Mouse (Mus musculus): ENCODE data around the gene Sfxn5. TPM values are rescaled to one million over a fixed set of nuclear protein-coding genes. Genes with fewer than 3 reads are reported as not detected.
A peak's percentile ranks its signal among the peaks of the same experiment; 100 is the strongest.

Gene Sfxn5
- polyA plus RNA-seq, 1 experiment: 23.6 TPM

DNA sequence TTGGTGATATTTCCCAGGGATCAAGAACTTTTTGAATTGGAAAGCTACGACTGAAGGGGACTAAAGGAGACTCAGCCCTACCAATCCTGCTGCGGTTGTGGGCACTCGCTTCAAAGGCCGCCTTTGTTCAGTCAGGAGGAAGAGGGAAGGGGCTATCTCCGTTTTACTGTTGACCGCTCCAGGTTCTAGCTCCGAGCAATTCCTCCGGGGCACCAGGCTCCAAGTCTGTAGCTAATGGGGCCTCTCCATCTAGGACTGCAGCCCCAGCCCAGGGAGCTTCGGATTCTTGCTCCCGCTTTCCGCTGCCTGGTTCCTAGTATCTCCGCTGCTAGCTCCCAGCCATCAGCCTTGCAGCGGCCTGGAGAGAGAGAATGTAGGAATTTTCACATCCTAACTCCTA, 142.6 kb downstream of the Sfxn5 start:
- 0 out of 2 replicates have a peak, but pooled peaks cover 3% of the 10 kb centered on the region for H3K4me1 ChIP-seq (ENCODE audit: control insufficient read depth, insufficient read depth, low read length)
- peak overlapping the region; percentile 28 for H3K4me3 ChIP-seq (ENCODE audit: insufficient read depth, low read depth, low read length)
- no peaks in the 10 kb centered on the region for H3K36me3 ChIP-seq (ENCODE audit: control insufficient read depth, insufficient read depth, low read length)
- TF ChIP-seq CTCF (conservative IDR thresholded peaks at IDR 0.05; ENCODE audit: insufficient read depth, insufficient read length, low read depth, low read length): no peak
- no peak for TF ChIP-seq POLR2A (IDR thresholded peaks at IDR 0.05; ENCODE audit: low read depth, low read length)
- WGBS: 33% methylated on average over 13 of the region's 13 CpGs
- no peaks in the 10 kb centered on the region for H3K27me3 ChIP-seq (replicated peaks; ENCODE audit: control insufficient read depth, insufficient read depth, low read length)
- peak overlapping the region; percentile 12; the same call in 1 of the 2 replicates for H3K27ac ChIP-seq (ENCODE audit: insufficient read depth, low read depth, low read length)
- no peak for DNase-seq

DNA sequence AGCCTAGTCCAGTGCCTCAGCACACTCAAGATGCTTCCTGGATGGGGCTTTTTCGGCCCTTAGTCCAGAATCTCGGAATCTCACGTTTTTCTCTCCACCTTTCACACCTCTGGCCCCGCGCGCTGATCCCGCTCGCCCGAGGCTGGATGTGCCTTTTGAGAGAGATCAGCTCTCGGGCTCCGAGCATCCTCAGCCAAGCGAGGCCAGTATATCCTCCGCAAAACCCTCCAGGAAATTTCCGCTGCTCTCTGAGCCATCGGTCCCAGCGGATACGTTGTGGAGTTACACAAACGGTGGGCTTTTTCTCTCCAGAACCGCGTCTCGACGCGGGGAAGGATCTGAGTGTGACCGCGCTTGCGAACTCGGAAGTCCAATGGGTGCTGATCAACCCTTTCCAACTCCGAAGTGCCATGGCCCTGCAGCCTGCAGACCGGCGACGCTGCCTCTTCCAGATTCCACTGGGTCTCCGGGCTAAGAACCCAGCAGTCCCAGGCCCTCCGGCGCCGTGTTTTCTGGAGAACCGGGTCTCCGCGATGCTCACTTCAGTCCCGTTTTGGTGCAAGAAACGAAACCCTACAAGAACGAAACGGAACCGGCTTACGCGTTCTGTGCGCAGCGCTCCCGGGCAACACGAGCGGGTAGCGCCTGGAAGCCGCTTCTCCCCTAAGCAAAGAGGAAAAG, 143.2 kb downstream of the Sfxn5 start:
- Histone ChIP-seq H3K4me1 (ENCODE audit: control insufficient read depth, insufficient read depth, low read length) (0 out of 2 replicates have a peak, but pooled peaks cover 3% of the 10 kb centered on the region), H3K4me3 (ENCODE audit: insufficient read depth, low read depth, low read length) (peak overlapping the region; percentile 28), H3K27me3 (replicated peaks; ENCODE audit: control insufficient read depth, insufficient read depth, low read length) (no peaks in the 10 kb centered on the region), H3K27ac (ENCODE audit: insufficient read depth, low read depth, low read length) (no peak overlapping the region; the same call in 1 of the 2 replicates), H3K36me3 (ENCODE audit: control insufficient read depth, insufficient read depth, low read length) (no peaks in the 10 kb centered on the region)
- no peak for DNase-seq
- 24% methylated on average over 52 of the region's 52 CpGs for WGBS
- TF ChIP-seq CTCF (conservative IDR thresholded peaks at IDR 0.05; ENCODE audit: insufficient read depth, insufficient read length, low read depth, low read length) (no peak), POLR2A (IDR thresholded peaks at IDR 0.05; ENCODE audit: low read depth, low read length) (no peak)

DNA sequence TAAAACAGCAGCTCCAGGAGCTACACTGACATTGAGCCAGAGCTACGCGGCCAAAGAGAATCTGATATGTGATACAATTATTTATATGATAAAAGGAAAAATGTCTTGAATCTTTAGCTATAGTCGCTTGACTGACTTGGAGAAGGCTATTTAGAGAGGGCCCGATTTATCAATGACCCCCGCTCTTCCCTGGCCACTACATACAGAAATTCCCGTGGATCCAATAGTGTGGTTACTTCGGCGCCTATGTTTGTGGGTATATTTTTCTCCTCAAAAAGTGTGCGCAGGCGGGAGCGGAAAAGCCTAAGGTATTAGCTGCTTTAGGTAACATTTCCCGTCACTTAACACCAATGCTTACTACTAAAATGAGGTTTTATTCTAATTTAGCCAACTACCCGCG, 143.9 kb downstream of the Sfxn5 start:
- TF ChIP-seq POLR2A (IDR thresholded peaks at IDR 0.05; ENCODE audit: low read depth, low read length): no peak
- TF ChIP-seq CTCF (conservative IDR thresholded peaks at IDR 0.05; ENCODE audit: insufficient read depth, insufficient read length, low read depth, low read length): no peak
- no peak overlapping the region for H3K27ac ChIP-seq (ENCODE audit: insufficient read depth, low read depth, low read length)
- peak overlapping the region; percentile 28 for H3K4me3 ChIP-seq (ENCODE audit: insufficient read depth, low read depth, low read length)
- no peaks in the 10 kb centered on the region for H3K36me3 ChIP-seq (ENCODE audit: control insufficient read depth, insufficient read depth, low read length)
- no peak for DNase-seq
- H3K4me1 ChIP-seq (ENCODE audit: control insufficient read depth, insufficient read depth, low read length): 0 out of 2 replicates have a peak, but pooled peaks cover 3% of the 10 kb centered on the region
- H3K27me3 ChIP-seq (replicated peaks; ENCODE audit: control insufficient read depth, insufficient read depth, low read length): no peaks in the 10 kb centered on the region
- WGBS: 25% methylated on average over 14 of the region's 14 CpGs

DNA sequence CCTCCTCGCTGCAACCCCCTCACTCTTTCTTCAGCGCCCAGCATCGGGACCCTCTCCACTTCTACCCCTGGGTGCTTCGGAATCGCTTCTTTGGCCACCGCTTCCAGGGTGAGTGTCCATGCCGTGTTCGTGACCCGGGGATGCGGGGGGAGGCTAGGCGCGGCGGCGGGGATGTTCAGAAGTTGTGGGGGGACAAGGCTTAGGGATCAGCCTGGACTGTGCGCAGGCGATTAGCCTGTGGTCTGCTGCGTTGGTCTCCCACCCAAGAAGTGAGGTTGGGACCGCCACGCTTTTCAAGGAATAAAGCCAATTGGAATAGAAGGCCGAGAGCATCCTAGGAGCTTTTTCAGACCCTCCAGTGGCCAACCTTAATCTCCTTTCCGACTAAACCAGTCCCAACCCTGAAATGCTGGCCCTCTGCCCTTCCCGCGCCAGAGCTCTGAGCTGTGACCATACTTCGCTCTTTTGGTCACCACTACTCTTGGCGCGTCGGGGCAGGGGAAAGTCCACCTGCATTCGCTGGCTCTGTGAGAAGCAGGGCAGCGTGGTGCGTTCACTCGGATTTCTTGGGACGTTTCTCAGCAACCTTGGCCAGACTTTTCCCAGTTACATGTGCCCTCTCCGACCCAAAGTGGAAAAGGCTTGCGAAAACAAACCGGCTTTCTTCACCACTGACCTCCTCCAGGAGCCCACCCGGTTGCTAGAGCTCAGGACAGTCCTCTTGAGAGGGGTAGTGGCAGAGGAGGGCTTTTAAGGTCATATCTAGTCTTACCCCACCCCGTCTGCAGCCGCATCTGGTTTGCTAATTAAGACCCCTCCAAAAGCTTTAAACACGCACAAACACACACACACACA, 144.7 kb downstream of the Sfxn5 start:
- Histone ChIP-seq H3K36me3 (ENCODE audit: control insufficient read depth, insufficient read depth, low read length) (no peaks in the 10 kb centered on the region), H3K27ac (ENCODE audit: insufficient read depth, low read depth, low read length) (peak overlapping the region; percentile 29), H3K4me3 (ENCODE audit: insufficient read depth, low read depth, low read length) (peak overlapping the region; percentile 61), H3K4me1 (ENCODE audit: control insufficient read depth, insufficient read depth, low read length) (0 out of 2 replicates have a peak, but pooled peaks cover 3% of the 10 kb centered on the region), H3K27me3 (replicated peaks; ENCODE audit: control insufficient read depth, insufficient read depth, low read length) (no peaks in the 10 kb centered on the region)
- peak; percentile 92 for DNase-seq
- TF ChIP-seq POLR2A (IDR thresholded peaks at IDR 0.05; ENCODE audit: low read depth, low read length): no peak
- TF ChIP-seq CTCF (conservative IDR thresholded peaks at IDR 0.05; ENCODE audit: insufficient read depth, insufficient read length, low read depth, low read length): no peak
- 3% methylated on average over 39 of the region's 39 CpGs for WGBS

DNA sequence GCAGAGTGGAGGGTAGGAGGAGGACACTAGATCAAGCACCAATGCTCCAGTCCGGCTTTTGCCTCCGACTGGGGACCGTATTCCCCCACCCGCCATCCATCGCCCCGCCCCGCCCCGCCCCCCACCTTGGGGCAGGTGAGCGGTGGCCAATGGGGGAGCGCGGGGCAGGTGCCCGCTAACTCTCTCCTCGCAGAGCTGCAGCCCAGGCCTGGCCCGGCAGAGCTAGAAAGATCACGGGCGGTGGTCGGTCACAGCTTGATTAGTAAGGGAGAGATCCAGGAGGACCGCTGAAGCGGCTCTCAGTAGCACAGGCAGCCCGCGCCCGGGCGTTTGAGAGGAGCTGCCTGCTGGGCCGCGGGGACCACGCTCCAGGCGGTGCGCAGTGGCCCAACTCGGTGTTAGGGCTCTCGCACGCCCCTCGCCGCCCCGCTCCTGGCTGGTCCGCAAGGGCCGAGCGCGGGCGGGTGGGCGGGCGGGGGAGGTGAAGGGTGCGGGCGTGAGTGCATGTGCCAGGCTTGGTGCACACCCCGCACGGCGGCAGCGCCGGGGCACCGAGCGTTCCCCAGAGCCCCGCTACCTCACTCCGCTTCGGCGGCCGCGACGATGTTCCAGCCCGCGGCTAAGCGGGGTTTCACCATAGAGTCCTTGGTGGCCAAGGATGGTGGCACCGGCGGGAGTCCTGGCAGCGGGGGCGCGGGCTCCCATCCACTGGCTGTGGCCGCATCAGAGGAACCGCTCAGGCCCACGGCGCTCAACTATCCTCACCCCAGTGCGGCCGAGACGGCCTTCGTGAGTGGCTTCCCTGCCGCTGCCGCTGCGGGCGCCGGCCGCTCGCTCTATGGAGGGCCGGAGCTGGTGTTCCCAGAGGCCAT, 145.6 kb downstream of the Sfxn5 start, which contains the start of gene Emx1:
Gene Emx1 (plus strand): TSS at position 99 of the 872 bp plus-strand sequence.
- Histone ChIP-seq H3K4me1 (ENCODE audit: control insufficient read depth, insufficient read depth, low read length) (0 out of 2 replicates have a peak, but pooled peaks cover 3% of the 10 kb centered on the region), H3K36me3 (ENCODE audit: control insufficient read depth, insufficient read depth, low read length) (no peaks in the 10 kb centered on the region), H3K27me3 (replicated peaks; ENCODE audit: control insufficient read depth, insufficient read depth, low read length) (no peaks in the 10 kb centered on the region), H3K27ac (ENCODE audit: insufficient read depth, low read depth, low read length) (peak within 1 kb of the TSS; percentile 29), H3K4me3 (ENCODE audit: insufficient read depth, low read depth, low read length) (peak within 1 kb of the TSS; percentile 61)
- WGBS: under 1% methylated on average over 80 of the region's 81 CpGs
- TF ChIP-seq POLR2A (IDR thresholded peaks at IDR 0.05; ENCODE audit: low read depth, low read length): no peak
- no peak for TF ChIP-seq CTCF (conservative IDR thresholded peaks at IDR 0.05; ENCODE audit: insufficient read depth, insufficient read length, low read depth, low read length)
- DNase-seq: peak; percentile 92

DNA sequence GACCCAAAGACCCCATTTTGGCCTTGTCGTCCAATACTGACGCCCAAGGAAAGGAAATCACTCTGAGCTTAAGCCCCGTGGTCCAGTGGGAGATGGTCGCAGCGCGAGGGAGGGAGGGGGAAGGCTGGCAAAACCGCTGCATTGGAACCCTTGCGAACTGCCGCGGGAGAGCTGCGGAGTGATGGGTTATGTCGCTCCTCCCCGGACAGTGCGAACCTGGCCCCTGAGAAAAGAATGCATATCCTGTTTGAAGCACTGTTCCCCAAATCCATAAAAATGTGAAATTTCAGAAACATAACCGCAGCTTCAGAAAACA, 146.5 kb downstream of the Sfxn5 start:
- Histone ChIP-seq H3K4me1 (ENCODE audit: control insufficient read depth, insufficient read depth, low read length) (0 out of 2 replicates have a peak, but pooled peaks cover 3% of the 10 kb centered on the region), H3K36me3 (ENCODE audit: control insufficient read depth, insufficient read depth, low read length) (no peaks in the 10 kb centered on the region), H3K4me3 (ENCODE audit: insufficient read depth, low read depth, low read length) (no peak overlapping the region), H3K27ac (ENCODE audit: insufficient read depth, low read depth, low read length) (no peak overlapping the region), H3K27me3 (replicated peaks; ENCODE audit: control insufficient read depth, insufficient read depth, low read length) (no peaks in the 10 kb centered on the region)
- 8% methylated on average over 15 of the region's 15 CpGs for WGBS
- TF ChIP-seq CTCF (conservative IDR thresholded peaks at IDR 0.05; ENCODE audit: insufficient read depth, insufficient read length, low read depth, low read length): no peak
- no peak for TF ChIP-seq POLR2A (IDR thresholded peaks at IDR 0.05; ENCODE audit: low read depth, low read length)
- DNase-seq: no peak
